Mouse (Mus musculus): ENCODE data around the gene Gm17334.
A peak's percentile ranks its signal among the peaks of the same experiment; 100 is the strongest.
"Not testable (repeated sequence)": the region's sequence is repeated elsewhere in the genome, so short reads cannot be mapped to it uniquely, and the experiment has no call there.

Gm17334 gene

DNA sequence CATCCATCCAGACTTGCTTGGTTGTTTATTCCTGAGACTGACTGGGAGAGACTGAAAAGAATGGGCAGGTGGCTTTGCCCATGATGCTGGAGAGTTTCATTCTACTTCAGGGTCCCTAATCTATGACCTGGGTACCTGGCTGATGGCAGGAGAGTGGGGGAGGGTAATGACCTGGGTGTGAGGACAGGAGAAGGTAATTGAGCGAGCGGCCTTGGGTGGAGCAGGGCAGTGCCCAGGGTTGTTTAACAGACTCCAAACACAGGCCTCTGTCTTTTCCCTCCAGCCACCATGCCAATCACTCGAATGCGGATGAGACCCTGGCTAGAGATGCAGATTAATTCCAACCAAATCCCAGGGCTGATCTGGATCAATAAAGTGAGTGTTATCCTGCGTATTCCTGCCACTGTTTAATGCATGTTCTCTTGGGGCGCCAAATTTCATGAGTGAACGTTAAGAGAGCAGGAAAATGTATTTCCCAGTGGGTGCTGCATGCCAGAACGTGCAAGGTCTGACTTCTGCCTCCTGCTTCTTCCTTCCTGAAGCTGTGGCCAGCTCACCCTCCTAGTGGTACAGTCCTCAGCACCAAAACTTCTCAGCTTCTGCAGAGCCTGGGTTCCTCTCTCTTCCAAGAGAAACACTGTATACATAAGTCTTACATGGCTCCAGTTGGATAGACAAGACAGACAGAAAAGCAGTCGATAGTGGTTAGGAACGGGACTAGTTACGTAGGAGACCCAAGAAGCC is 1.8 kb downstream of the Gm17334 start:
- no peak for DNase-seq (ENCODE audit: low spot score in 2 of 2)

- DNase-seq (ENCODE audit: low spot score in 2 of 2): peak; percentile 35 to 47
These were observed 2.7 kb downstream of the Gm17334 start for GRCm38 (mm10) chr11:53770125-53770791.

GRCm38 (mm10) chr11:53769760-53770124 is 3.2 kb downstream of the Gm17334 start, which contains the start of gene Irf1:
Gene Irf1, plus strand, starts transcription at chr11:53770014.
- DNase-seq (ENCODE audit: low spot score in 2 of 2): peak; percentile 73 to 78

GRCm38 (mm10) chr11:53769185-53769576 is 3.8 kb downstream of the Gm17334 start:
- no peak for DNase-seq (ENCODE audit: low spot score in 2 of 2)

DNA sequence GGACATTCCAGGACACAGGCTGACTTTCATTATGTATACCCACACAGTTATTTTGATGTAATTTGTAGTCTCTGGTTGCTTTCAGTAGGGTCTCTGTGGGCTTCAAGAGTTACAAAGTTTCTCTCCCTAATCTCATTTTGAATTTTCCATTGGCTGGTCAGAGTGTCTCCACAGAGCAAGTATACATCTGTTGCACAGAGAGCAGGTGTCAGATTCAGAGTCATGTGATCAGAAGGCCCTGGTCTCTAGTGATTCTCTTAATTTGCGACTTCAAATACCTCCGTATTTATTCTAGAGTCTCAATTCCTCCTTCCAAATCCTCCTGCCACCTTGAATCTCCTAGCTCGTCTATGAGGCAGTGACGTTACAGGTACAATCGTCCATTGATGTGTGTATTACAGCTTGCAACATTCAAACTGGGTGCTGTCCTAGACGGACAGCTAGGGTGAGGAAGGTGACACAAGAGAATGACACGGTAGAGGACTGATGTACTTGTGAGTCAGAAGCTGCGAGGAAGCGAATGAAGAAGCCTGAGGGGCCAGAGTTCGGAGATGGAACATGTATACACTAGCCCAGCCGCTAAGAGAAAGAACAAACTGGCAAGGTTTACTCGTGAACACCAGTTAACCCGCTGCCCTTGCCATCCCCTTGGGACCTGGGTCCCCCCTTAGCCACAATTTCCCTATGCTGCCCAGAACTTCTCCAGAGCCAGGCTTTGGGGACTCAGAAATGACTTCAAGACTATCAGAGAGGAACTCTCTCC is 4.4 kb downstream of the Gm17334 start:
- no peak for DNase-seq (ENCODE audit: low spot score in 2 of 2)

- no peak for DNase-seq (ENCODE audit: low spot score in 2 of 2)
These were observed 8.4 kb downstream of the Gm17334 start for GRCm38 (mm10) chr11:53764581-53764980.

GRCm38 (mm10) chr11:53763496-53764140 is 9.4 kb downstream of the Gm17334 start:
- DNase-seq (ENCODE audit: low spot score in 2 of 2): peak; percentile 46 to 71

DNA sequence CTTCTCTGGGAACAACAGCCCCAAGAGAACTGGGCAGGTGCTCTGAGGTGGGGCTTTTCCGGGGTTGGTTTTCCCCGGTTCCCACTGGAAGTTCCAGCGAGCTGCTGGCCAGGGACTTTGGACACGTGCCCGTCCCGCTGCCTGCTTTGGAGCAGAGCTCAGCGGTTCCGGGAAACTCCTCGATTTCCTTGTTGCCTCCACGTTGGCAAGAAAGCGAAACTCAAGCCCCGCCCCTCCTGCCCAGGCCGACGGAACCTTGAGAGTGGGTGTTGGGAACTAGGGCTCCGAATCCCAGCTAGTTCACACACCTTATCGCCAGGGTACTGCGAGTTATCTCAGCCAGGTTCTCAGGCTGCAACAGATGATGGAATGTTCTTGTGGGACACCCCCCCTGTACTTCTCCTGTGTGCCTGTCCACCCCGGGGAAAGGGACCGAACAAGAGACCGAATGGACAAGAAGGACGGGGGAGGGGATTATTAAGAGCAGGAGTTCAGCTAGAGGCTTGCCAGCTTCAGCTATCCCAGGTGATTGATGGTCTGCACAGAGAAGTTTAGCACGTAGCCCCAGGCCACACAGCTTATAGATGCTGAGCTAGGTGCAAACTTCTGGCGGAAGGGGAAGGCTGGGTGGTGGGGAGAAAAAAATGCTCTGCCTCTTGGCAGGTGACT is 10.0 kb downstream of the Gm17334 start:
- DNase-seq (ENCODE audit: low spot score in 2 of 2): peak in 1 of 2 experiments; percentile 42

DNA sequence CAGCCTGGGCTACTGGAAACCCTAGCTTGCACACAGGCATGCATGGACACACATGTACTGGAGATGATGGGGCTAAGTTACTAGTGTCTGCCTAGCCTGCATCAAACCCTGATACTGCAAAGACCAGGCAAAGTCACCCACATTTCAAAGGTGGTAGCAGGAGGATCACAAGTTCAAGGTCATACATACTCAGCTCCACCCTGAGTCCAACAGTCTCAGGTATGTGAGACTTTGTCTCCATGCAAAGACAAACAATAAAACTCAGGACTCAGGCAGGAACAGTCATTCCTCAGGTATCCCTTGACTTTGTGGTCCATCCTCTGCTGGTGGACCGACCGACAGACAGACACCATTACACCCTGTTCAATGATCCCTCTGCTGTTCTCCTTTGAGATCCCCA is 10.6 kb downstream of the Gm17334 start:
- no peak for DNase-seq (ENCODE audit: low spot score in 2 of 2)

GRCm38 (mm10) chr11:53761822-53762221 is 11.2 kb downstream of the Gm17334 start:
- peak; percentile 36 to 53 for DNase-seq (ENCODE audit: low spot score in 2 of 2)

GRCm38 (mm10) chr11:53761284-53761683 is 11.7 kb downstream of the Gm17334 start:
- no peak for DNase-seq (ENCODE audit: low spot score in 2 of 2)

GRCm38 (mm10) chr11:53759545-53760406 is 13.2 kb downstream of the Gm17334 start:
- no peak for DNase-seq (ENCODE audit: low spot score in 2 of 2)

- DNase-seq (ENCODE audit: low spot score in 2 of 2): no peak
These were observed 14.1 kb downstream of the Gm17334 start for GRCm38 (mm10) chr11:53758791-53759351.

GRCm38 (mm10) chr11:53758033-53758432 is 15.0 kb downstream of the Gm17334 start:
- DNase-seq (ENCODE audit: low spot score in 2 of 2): not testable (repeated sequence)

- no peak for DNase-seq (ENCODE audit: low spot score in 2 of 2)
These were observed 15.4 kb downstream of the Gm17334 start for GRCm38 (mm10) chr11:53757612-53758011.

DNA sequence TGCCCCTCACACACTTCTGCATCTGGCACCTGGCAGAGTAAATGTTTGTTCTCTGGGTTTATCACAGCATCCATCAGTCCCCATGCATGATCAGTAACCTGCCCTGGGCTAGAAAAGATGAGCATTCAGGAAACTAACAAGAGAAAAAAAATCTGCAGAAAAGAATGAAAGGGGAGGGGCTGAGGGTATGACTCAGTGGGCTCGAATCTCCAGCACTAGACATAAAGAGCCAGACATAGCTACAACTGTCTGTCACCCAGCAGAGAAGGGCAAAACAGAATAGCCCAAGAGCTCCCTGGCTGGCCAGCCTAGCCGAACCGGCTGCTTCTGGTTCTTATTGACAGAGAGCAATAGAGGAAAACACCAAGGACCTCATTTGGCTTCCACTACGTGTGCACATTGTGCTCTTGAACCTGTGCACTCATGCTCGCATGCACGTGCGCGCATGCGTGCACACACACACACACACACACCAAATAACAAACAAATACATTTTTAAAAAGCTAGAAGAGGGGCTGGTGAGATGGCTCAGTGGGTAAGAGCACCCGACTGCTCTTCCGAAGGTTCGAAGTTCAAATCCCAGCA is 17.9 kb downstream of the Gm17334 start:
- no peak for DNase-seq (ENCODE audit: low spot score in 2 of 2)

GRCm38 (mm10) chr11:53749716-53750352 is 23.2 kb downstream of the Gm17334 start:
- DNase-seq (ENCODE audit: low spot score in 2 of 2): no peak

- no peak for DNase-seq (ENCODE audit: low spot score in 2 of 2)
These were observed 23.7 kb downstream of the Gm17334 start for GRCm38 (mm10) chr11:53749306-53749705.

GRCm38 (mm10) chr11:53748614-53749013 is 24.4 kb downstream of the Gm17334 start:
- DNase-seq (ENCODE audit: low spot score in 2 of 2): no peak
